Mouse (Mus musculus): Measurements from ENCODE around the gene Gm20388. TPM values are rescaled to one million over a fixed set of nuclear protein-coding genes. Genes with fewer than 3 reads are reported as not detected.

Gm20388 gene
- polyA plus RNA-seq, 1 experiment from 2014 or later = 12.4 TPM

- Histone ChIP-seq H3K9ac (ENCODE audit: low read depth, low read length) (no peak overlapping the region), H3K4me3 (ENCODE audit: low read length) (no peak overlapping the region), H3K27me3 (replicated peaks; ENCODE audit: control insufficient read depth, insufficient read depth, low read length) (no peaks in the 10 kb centered on the region), H3K36me3 (ENCODE audit: control insufficient read depth, insufficient read depth, low read length) (no peaks in the 10 kb centered on the region), H3K27ac (ENCODE audit: low read depth, low read length) (no peak overlapping the region; the same call in 1 of the 2 replicates), H3K4me2 (ENCODE audit: low read length) (no peak overlapping the region), H3K4me1 (ENCODE audit: control insufficient read depth, insufficient read depth, low read depth, low read length) (peaks cover 5% of the 10 kb centered on the region), H3K9me3 (ENCODE audit: control insufficient read depth, low read length) (no peaks in the 10 kb centered on the region)
- no peak for ATAC-seq
- WGBS = 98% methylated on average over 6 of the region's 6 CpGs
These were observed 2000.8 kb downstream of the Gm20388 start for GRCm38 (mm10) chr8:121911400-121911799.

GRCm38 (mm10) chr8:121911987-121912386 lies 2001.3 kb downstream of the Gm20388 start:
- H3K27ac ChIP-seq (ENCODE audit: low read depth, low read length) = no peak overlapping the region; the same call in 1 of the 2 replicates
- 55% methylated on average over 7 of the region's 7 CpGs for WGBS
- ATAC-seq = no peak
- no peak overlapping the region for H3K4me2 ChIP-seq (ENCODE audit: low read length)
- H3K4me3 ChIP-seq (ENCODE audit: low read length) = no peak overlapping the region
- no peaks in the 10 kb centered on the region for H3K27me3 ChIP-seq (replicated peaks; ENCODE audit: control insufficient read depth, insufficient read depth, low read length)
- peaks cover 5% of the 10 kb centered on the region for H3K4me1 ChIP-seq (ENCODE audit: control insufficient read depth, insufficient read depth, low read depth, low read length)
- no peaks in the 10 kb centered on the region for H3K36me3 ChIP-seq (ENCODE audit: control insufficient read depth, insufficient read depth, low read length)
- H3K9ac ChIP-seq (ENCODE audit: low read depth, low read length) = no peak overlapping the region
- H3K9me3 ChIP-seq (ENCODE audit: control insufficient read depth, low read length) = no peaks in the 10 kb centered on the region

GRCm38 (mm10) chr8:121912831-121913230 lies 2002.2 kb downstream of the Gm20388 start:
- Histone ChIP-seq H3K4me2 (ENCODE audit: low read length) (no peak overlapping the region), H3K4me3 (ENCODE audit: low read length) (no peak overlapping the region), H3K9me3 (ENCODE audit: control insufficient read depth, low read length) (no peaks in the 10 kb centered on the region), H3K27ac (ENCODE audit: low read depth, low read length) (no peak overlapping the region), H3K9ac (ENCODE audit: low read depth, low read length) (no peak overlapping the region), H3K27me3 (replicated peaks; ENCODE audit: control insufficient read depth, insufficient read depth, low read length) (no peaks in the 10 kb centered on the region), H3K36me3 (ENCODE audit: control insufficient read depth, insufficient read depth, low read length) (no peaks in the 10 kb centered on the region), H3K4me1 (ENCODE audit: control insufficient read depth, insufficient read depth, low read depth, low read length) (peaks cover 3% of the 10 kb centered on the region)
- no peak for ATAC-seq
- 72% methylated on average over 3 of the region's 3 CpGs for WGBS

- ATAC-seq = no peak
- Histone ChIP-seq H3K4me2 (ENCODE audit: low read length) (no peak overlapping the region), H3K4me3 (ENCODE audit: low read length) (no peak overlapping the region), H3K27me3 (replicated peaks; ENCODE audit: control insufficient read depth, insufficient read depth, low read length) (no peaks in the 10 kb centered on the region), H3K9me3 (ENCODE audit: control insufficient read depth, low read length) (no peaks in the 10 kb centered on the region), H3K27ac (ENCODE audit: low read depth, low read length) (no peak overlapping the region), H3K4me1 (ENCODE audit: control insufficient read depth, insufficient read depth, low read depth, low read length) (no peaks in the 10 kb centered on the region; the same call in 1 of the 2 replicates), H3K36me3 (ENCODE audit: control insufficient read depth, insufficient read depth, low read length) (no peaks in the 10 kb centered on the region), H3K9ac (ENCODE audit: low read depth, low read length) (no peak overlapping the region)
- WGBS = 71% methylated on average over 8 of the region's 8 CpGs
These were observed 2002.7 kb downstream of the Gm20388 start for GRCm38 (mm10) chr8:121913378-121913777.

- H3K9ac ChIP-seq (ENCODE audit: low read depth, low read length) = no peak overlapping the region
- 67% methylated on average over 4 of the region's 4 CpGs for WGBS
- H3K27ac ChIP-seq (ENCODE audit: low read depth, low read length) = no peak overlapping the region
These were observed 2008.5 kb downstream of the Gm20388 start for GRCm38 (mm10) chr8:121919158-121919557.

DNA sequence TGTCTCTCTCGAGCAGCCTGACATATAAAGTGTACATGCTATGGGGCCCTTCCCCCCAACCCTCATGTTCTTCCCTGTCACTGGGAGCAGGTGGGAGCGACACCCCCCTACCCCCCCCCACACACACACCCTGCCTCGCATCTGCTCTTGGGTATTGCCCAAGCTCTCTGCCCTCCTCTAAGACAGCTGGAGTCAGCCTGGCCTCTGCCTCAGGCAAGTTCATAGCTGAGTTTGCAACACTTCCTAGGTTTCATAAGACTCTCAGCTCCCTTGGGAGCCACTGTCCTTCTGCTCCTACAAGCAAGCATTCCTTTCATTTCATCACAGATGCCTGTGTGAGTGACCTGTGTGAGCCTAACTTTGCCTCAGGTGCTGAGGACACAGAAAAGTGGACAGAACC lies 2009.1 kb downstream of the Gm20388 start:
- no peaks in the 10 kb centered on the region for H3K36me3 ChIP-seq (ENCODE audit: control insufficient read depth, insufficient read depth, low read length)
- H3K4me2 ChIP-seq (ENCODE audit: low read length) = no peak overlapping the region
- H3K27ac ChIP-seq (ENCODE audit: low read depth, low read length) = no peak overlapping the region
- WGBS = 40% methylated on average over 3 of the region's 3 CpGs
- no peak for ATAC-seq
- H3K4me3 ChIP-seq (ENCODE audit: low read length) = no peak overlapping the region
- H3K27me3 ChIP-seq (replicated peaks; ENCODE audit: control insufficient read depth, insufficient read depth, low read length) = no peaks in the 10 kb centered on the region
- H3K4me1 ChIP-seq (ENCODE audit: control insufficient read depth, insufficient read depth, low read depth, low read length) = no peaks in the 10 kb centered on the region
- H3K9me3 ChIP-seq (ENCODE audit: control insufficient read depth, low read length) = no peaks in the 10 kb centered on the region
- H3K9ac ChIP-seq (ENCODE audit: low read depth, low read length) = no peak overlapping the region

More at GRCm38 (mm10) chr8:121919158-121919557, 2008.5 kb downstream of the Gm20388 start:
- Histone ChIP-seq H3K36me3 (ENCODE audit: control insufficient read depth, insufficient read depth, low read length) (no peaks in the 10 kb centered on the region), H3K4me1 (ENCODE audit: control insufficient read depth, insufficient read depth, low read depth, low read length) (no peaks in the 10 kb centered on the region), H3K27me3 (replicated peaks; ENCODE audit: control insufficient read depth, insufficient read depth, low read length) (no peaks in the 10 kb centered on the region), H3K9me3 (ENCODE audit: control insufficient read depth, low read length) (no peaks in the 10 kb centered on the region), H3K4me3 (ENCODE audit: low read length) (no peak overlapping the region), H3K4me2 (ENCODE audit: low read length) (no peak overlapping the region)
- ATAC-seq = no peak

DNA sequence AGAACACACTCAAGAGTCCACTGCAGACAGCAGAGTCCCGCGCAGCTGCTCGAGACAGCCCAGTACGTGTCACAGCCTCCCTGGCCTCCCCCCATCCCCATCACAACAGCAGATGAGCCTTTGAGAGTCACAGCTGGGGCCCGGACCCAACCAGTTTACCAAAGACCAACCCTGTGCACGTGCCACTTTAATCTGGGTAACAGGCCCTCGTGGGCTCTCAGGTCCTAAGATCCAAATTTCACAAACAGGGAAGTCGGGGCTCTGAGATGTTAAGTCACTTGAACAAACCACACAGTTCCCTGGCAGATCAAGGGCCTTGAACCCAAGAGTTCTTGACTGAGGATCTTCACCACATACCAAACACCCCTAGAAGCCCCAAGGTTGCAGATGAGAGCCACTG lies 2010.9 kb downstream of the Gm20388 start:
- 73% methylated on average over 8 of the region's 8 CpGs for WGBS
- no peak overlapping the region for H3K4me2 ChIP-seq (ENCODE audit: low read length)
- no peaks in the 10 kb centered on the region for H3K4me1 ChIP-seq (ENCODE audit: control insufficient read depth, insufficient read depth, low read depth, low read length)
- no peaks in the 10 kb centered on the region for H3K9me3 ChIP-seq (ENCODE audit: control insufficient read depth, low read length)
- no peaks in the 10 kb centered on the region for H3K36me3 ChIP-seq (ENCODE audit: control insufficient read depth, insufficient read depth, low read length)
- no peak for ATAC-seq
- H3K27ac ChIP-seq (ENCODE audit: low read depth, low read length) = peak overlapping the region; percentile 54
- no peak overlapping the region for H3K9ac ChIP-seq (ENCODE audit: low read depth, low read length)
- H3K4me3 ChIP-seq (ENCODE audit: low read length) = no peak overlapping the region
- no peaks in the 10 kb centered on the region for H3K27me3 ChIP-seq (replicated peaks; ENCODE audit: control insufficient read depth, insufficient read depth, low read length)

DNA sequence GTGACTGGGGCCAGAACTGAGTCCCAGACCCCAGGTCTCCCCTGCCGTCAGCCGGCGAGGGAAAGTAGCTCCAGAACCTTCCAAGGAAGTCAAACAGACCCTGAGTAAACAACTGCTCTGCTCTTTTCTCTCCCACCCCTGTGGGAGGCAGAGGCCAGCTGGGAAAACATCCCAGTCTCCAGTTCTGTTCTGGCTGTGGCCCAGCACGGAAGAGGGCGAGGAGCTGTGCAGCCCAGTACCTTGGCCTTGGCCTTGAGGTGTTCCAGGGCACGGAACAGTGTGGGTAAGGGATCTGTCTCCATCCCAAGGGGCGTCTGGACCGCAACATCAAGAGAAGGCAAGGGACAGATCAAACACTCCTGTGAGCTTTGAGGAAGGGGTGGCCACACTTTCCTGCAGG lies 2011.5 kb downstream of the Gm20388 start:
- Histone ChIP-seq H3K27me3 (replicated peaks; ENCODE audit: control insufficient read depth, insufficient read depth, low read length) (no peaks in the 10 kb centered on the region), H3K9ac (ENCODE audit: low read depth, low read length) (no peak overlapping the region), H3K4me2 (ENCODE audit: low read length) (no peak overlapping the region), H3K27ac (ENCODE audit: low read depth, low read length) (peak overlapping the region; percentile 54; the same call in 1 of the 2 replicates), H3K9me3 (ENCODE audit: control insufficient read depth, low read length) (no peaks in the 10 kb centered on the region), H3K4me3 (ENCODE audit: low read length) (no peak overlapping the region), H3K36me3 (ENCODE audit: control insufficient read depth, insufficient read depth, low read length) (no peaks in the 10 kb centered on the region), H3K4me1 (ENCODE audit: control insufficient read depth, insufficient read depth, low read depth, low read length) (no peaks in the 10 kb centered on the region)
- peak; percentile 38; the same call in 1 of the 2 replicates for ATAC-seq
- 87% methylated on average over 8 of the region's 8 CpGs for WGBS

- Histone ChIP-seq H3K36me3 (ENCODE audit: control insufficient read depth, insufficient read depth, low read length) (no peaks in the 10 kb centered on the region), H3K9ac (ENCODE audit: low read depth, low read length) (no peak overlapping the region), H3K4me3 (ENCODE audit: low read length) (no peak overlapping the region), H3K27me3 (replicated peaks; ENCODE audit: control insufficient read depth, insufficient read depth, low read length) (no peaks in the 10 kb centered on the region), H3K27ac (ENCODE audit: low read depth, low read length) (no peak overlapping the region), H3K4me1 (ENCODE audit: control insufficient read depth, insufficient read depth, low read depth, low read length) (no peaks in the 10 kb centered on the region), H3K9me3 (ENCODE audit: control insufficient read depth, low read length) (no peaks in the 10 kb centered on the region), H3K4me2 (ENCODE audit: low read length) (no peak overlapping the region)
- ATAC-seq = no peak
- 88% methylated on average over 5 of the region's 5 CpGs for WGBS
These were observed 2014.0 kb downstream of the Gm20388 start for GRCm38 (mm10) chr8:121924681-121925080.

DNA sequence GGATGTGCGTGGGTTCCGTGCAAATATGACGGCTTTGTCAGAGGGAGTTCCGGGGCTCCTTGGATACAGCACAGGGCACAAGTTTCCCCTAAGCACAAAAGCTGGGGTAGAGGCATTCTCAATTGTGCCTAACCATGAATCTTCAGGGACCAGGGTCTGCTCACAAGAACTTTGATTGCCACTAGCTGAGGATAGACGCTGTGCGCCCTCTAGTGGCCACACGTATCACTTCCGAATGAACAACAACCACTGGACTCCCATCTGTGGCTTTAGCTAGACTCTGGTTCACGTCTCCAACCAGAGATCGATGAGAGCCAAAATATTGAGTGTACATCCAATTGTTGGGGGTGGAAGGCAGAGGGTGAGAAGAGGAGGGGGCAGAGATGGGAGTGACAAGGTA lies 2015.0 kb downstream of the Gm20388 start:
- Histone ChIP-seq H3K4me1 (ENCODE audit: control insufficient read depth, insufficient read depth, low read depth, low read length) (no peaks in the 10 kb centered on the region), H3K4me2 (ENCODE audit: low read length) (no peak overlapping the region), H3K36me3 (ENCODE audit: control insufficient read depth, insufficient read depth, low read length) (no peaks in the 10 kb centered on the region), H3K9me3 (ENCODE audit: control insufficient read depth, low read length) (no peaks in the 10 kb centered on the region), H3K9ac (ENCODE audit: low read depth, low read length) (no peak overlapping the region), H3K27ac (ENCODE audit: low read depth, low read length) (no peak overlapping the region), H3K27me3 (replicated peaks; ENCODE audit: control insufficient read depth, insufficient read depth, low read length) (no peaks in the 10 kb centered on the region), H3K4me3 (ENCODE audit: low read length) (no peak overlapping the region)
- 30% methylated on average over 10 of the region's 10 CpGs for WGBS
- ATAC-seq = no peak; the same call in 1 of the 2 replicates
